Comparison of ENCODE assay signal across 8 mouse cellular contexts in genomic region chr13:95375554-95375914, GRCm38 (mm10). TPM values are rescaled to one million over a fixed set of nuclear protein-coding genes. Genes with fewer than 3 reads are reported as not detected.
DNase-seq lines count a peak whose midpoint lies in the region; ATAC-seq and TF ChIP-seq lines count a peak whose summit lies in the region.

No protein-coding gene starts in this region.

- 0 out of 2 replicates have a peak, but pooled peaks have one; percentile 10 for ATAC-seq in cerebellum, adult (ENCODE audit: insufficient number of reproducible peaks, low FRiP score, low TSS enrichment)
- peak; percentile 17; the same call in 1 of the 2 replicates for ATAC-seq in liver, embryonic 14.5 days (ENCODE audit: insufficient read depth)
- no peak for ATAC-seq in monocyte, adult 5-6 weeks (replicated peaks; ENCODE audit: insufficient number of reproducible peaks, low FRiP score, low TSS enrichment, poor library complexity, severe bottlenecking)

- DNase-seq in cerebellum, adult 9-11 months: no peak
- no peak for DNase-seq in testis, postnatal 14 days (ENCODE audit: low spot score)
- DNase-seq in liver, embryonic 14.5 days (ENCODE audit: low read depth in 3 of 3, low spot score in 3 of 3): no peak
- no peak for DNase-seq in yolk sac, embryonic 10.5 days (ENCODE audit: low spot score)
- no peak for DNase-seq in embryo, embryonic 9.5 days (ENCODE audit: extremely low spot score)

- peak overlapping the region; percentile 94 for H3K4me2 ChIP-seq in liver, embryonic 14.5 days (ENCODE audit: low read depth)

- no peaks in the 10 kb centered on the region for H3K27me3 ChIP-seq in testis, adult 2 months (ENCODE audit: control insufficient read depth, insufficient read depth, low read length)
- no peaks in the 10 kb centered on the region for H3K27me3 ChIP-seq in liver, embryonic 14.5 days (ENCODE audit: control insufficient read depth, insufficient read depth, low read length)

- H3K4me3 ChIP-seq in testis, adult 2 months (ENCODE audit: control insufficient read depth, low read depth, low read length): peak overlapping the region; percentile 96
- peak overlapping the region; percentile 92 to 94 for H3K4me3 ChIP-seq in liver, embryonic 14.5 days (ENCODE audit: insufficient read depth in 1 of 2, low read depth in 2 of 2, low read length in 2 of 2)

- WGBS in liver, embryonic 14.5 days (ENCODE audit: insufficient replicate concordance): 28% methylated on average over 6 of the region's 6 CpGs

- TF ChIP-seq EP300 in liver, embryonic 14.5 days (IDR thresholded peaks at IDR 0.05; ENCODE audit: low read depth): no peak

- peak overlapping the region; percentile 84 for H3K27ac ChIP-seq in testis, adult 2 months (ENCODE audit: control insufficient read depth, insufficient read depth, low read depth, low read length)
- peak overlapping the region; percentile 68 for H3K27ac ChIP-seq in liver, embryonic 14.5 days

- no peak for TF ChIP-seq POLR2A in testis, adult 2 months (IDR thresholded peaks at IDR 0.05; ENCODE audit: control insufficient read depth, low read depth, low read length)

- peaks cover 2% of the 10 kb centered on the region; the same call in 1 of the 2 replicates for H3K4me1 ChIP-seq in testis, adult 2 months (ENCODE audit: control insufficient read depth, insufficient read depth, low read length)
- H3K4me1 ChIP-seq in liver, embryonic 14.5 days (replicated peaks; ENCODE audit: control insufficient read depth in 2 of 2, insufficient read depth in 2 of 2, low read length in 1 of 2): peaks cover 11 to 13% of the 10 kb centered on the region in 2 experiments

- H3K9me3 ChIP-seq in liver, embryonic 14.5 days (ENCODE audit: control insufficient read depth, low read length): no peaks in the 10 kb centered on the region

- no peaks in the 10 kb centered on the region for H3K36me3 ChIP-seq in testis, adult 2 months (ENCODE audit: control insufficient read depth, insufficient read depth, low read length)
- H3K36me3 ChIP-seq in liver, embryonic 14.5 days (replicated peaks; ENCODE audit: control insufficient read depth, insufficient read depth, low read depth): peaks cover 6% of the 10 kb centered on the region

- TF ChIP-seq CTCF in testis, adult 2 months (IDR thresholded peaks at IDR 0.05; ENCODE audit: control insufficient read depth, insufficient read depth, insufficient replicate concordance, low read depth, low read length): no peak
- no peak for TF ChIP-seq CTCF in liver, embryonic 14.5 days (IDR thresholded peaks at IDR 0.05; ENCODE audit: low read depth)

- peak overlapping the region; percentile 95 for H3K9ac ChIP-seq in liver, embryonic 14.5 days (replicated peaks)

RNA-seq across cellular contexts. Expression of gene Aggf1, which starts 0.4 kb away (rescaled TPM):
- polyA plus RNA-seq in testis, adult 2 months (2012; rRNA removed): 9.2 and 9.3 TPM in 2 replicates
- polyA plus RNA-seq in liver, embryonic 14.5 days (2012; rRNA removed): 7.1 and 13.0 TPM in 2 replicates
- 14.9 and 18.3 TPM in 2 replicates for polyA plus RNA-seq in liver, embryonic 14.5 days (2014; fragmentation: Nextera tagmentation; extraction: Ambion mirVana)
- total RNA-seq in monocyte, adult 5-6 weeks (2017): 54.7 to 66.6 TPM (median 55.3 TPM) in 3 replicates

RNA-seq across cellular contexts. Expression of gene Zbed3, which starts 52.1 kb away (rescaled TPM):
- 26.5 and 26.9 TPM in 2 replicates for polyA plus RNA-seq in testis, adult 2 months (2012; rRNA removed)
- 4.6 TPM in 2 replicates for polyA plus RNA-seq in liver, embryonic 14.5 days (2012; rRNA removed)
- polyA plus RNA-seq in liver, embryonic 14.5 days (2014; fragmentation: Nextera tagmentation; extraction: Ambion mirVana): 4.1 and 5.0 TPM in 2 replicates
- total RNA-seq in monocyte, adult 5-6 weeks (2017): 1.9 to 6.5 TPM (median 4.9 TPM) in 3 replicates
